8 mouse cellular contexts compared by ENCODE assay signal in the genomic region with DNA sequence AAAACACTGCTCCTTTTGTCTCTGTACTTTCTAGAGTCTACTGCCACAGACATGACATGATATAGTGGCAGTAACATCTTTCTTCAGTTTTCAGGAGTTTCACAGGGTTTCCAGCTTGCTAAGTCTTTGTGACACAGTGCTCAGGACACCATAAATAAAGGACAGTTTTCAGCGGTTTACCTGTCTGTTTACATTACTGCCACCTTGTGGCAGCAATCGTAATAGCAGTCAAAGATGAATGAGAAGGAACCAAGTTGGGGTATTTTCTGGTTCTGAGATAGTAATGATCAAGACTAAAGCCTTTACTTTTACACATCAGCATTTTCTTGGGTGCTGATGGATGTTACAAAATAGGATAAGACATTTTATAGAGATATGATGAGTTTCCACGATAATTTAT.
A peak's percentile ranks its signal among the peaks of the same experiment; 100 is the strongest.
DNase-seq lines count a peak whose midpoint lies in the region; ATAC-seq and TF ChIP-seq lines count a peak whose summit lies in the region.

No protein-coding gene starts in this region.

- H3K4me1 ChIP-seq in hindbrain, embryonic 10.5 days (replicated peaks) = no peaks in the 10 kb centered on the region
- no peaks in the 10 kb centered on the region for H3K4me1 ChIP-seq in hindbrain, embryonic 12.5 days

- CTCF ChIA-PET in Patski (lab: Charles Lee) = interaction anchor here (1.0 kb wide), 1 partner anchor 722 kb away, joined by 3 read pairs; no protein-coding TSS in a partner anchor

- POLR2A ChIA-PET in Patski (lab: Charles Lee) = no interaction called here

- no peaks in the 10 kb centered on the region for H3K9me3 ChIP-seq in hindbrain, embryonic 10.5 days
- no peaks in the 10 kb centered on the region for H3K9me3 ChIP-seq in hindbrain, embryonic 12.5 days (replicated peaks)

- peak; percentile 69 for TF ChIP-seq CTCF in Patski (IDR thresholded peaks at IDR 0.05)

- WGBS in hindbrain, embryonic 10.5 days = 5% methylated on average over 3 of the region's 3 CpGs
- 9% methylated on average over 3 of the region's 3 CpGs for WGBS in hindbrain, embryonic 12.5 days

- H3K4me3 ChIP-seq in hindbrain, embryonic 10.5 days = no peak overlapping the region
- H3K4me3 ChIP-seq in hindbrain, embryonic 12.5 days = no peak overlapping the region

- in situ Hi-C loops in Patski (cut with MboI; ENCODE audit: low pct_unique_long_range_greater_than_20kb) = loop anchor here (10.0 kb wide), 1 partner anchor 732 kb away; no protein-coding TSS in a partner anchor

- no peak overlapping the region for H3K9ac ChIP-seq in hindbrain, embryonic 12.5 days

- H3K4me2 ChIP-seq in hindbrain, embryonic 12.5 days (replicated peaks) = no peak overlapping the region

- DNase-seq in hindbrain, embryonic 10.5 days (ENCODE audit: low spot score) = peak; percentile 3
- DNase-seq in B cell, adult 2 months = peak; percentile 45 to 48
- DNase-seq in Patski (ENCODE audit: low read depth, low spot score) = peak; percentile 4
- peak; percentile 10 to 53 for DNase-seq in kidney, postnatal 4 days

- no peak overlapping the region for H3K27ac ChIP-seq in hindbrain, embryonic 10.5 days
- no peak overlapping the region for H3K27ac ChIP-seq in hindbrain, embryonic 12.5 days

- ATAC-seq in hindbrain, embryonic 12.5 days (ENCODE audit: low FRiP score) = no peak
- ATAC-seq in Patski = no peak
- ATAC-seq in common myeloid progenitor, adult 5-6 weeks (replicated peaks; ENCODE audit: low read depth, poor library complexity, severe bottlenecking) = peak; percentile 68; the same call in 1 of the 2 replicates
- ATAC-seq in megakaryocyte-erythroid progenitor cell, adult 5-6 weeks (replicated peaks; ENCODE audit: low FRiP score, low TSS enrichment, poor library complexity, severe bottlenecking) = 0 out of 2 replicates have a peak, but pooled peaks have one; percentile 70
- ATAC-seq in erythroid progenitor cell, adult 5-6 weeks (replicated peaks; ENCODE audit: low FRiP score, poor library complexity, severe bottlenecking) = no peak

- H3K36me3 ChIP-seq in hindbrain, embryonic 10.5 days = no peaks in the 10 kb centered on the region
- no peaks in the 10 kb centered on the region for H3K36me3 ChIP-seq in hindbrain, embryonic 12.5 days

- no peaks in the 10 kb centered on the region for H3K27me3 ChIP-seq in hindbrain, embryonic 10.5 days (ENCODE audit: insufficient read depth, poor library complexity, severe bottlenecking)
- no peaks in the 10 kb centered on the region for H3K27me3 ChIP-seq in hindbrain, embryonic 12.5 days
- H3K27me3 ChIP-seq in Patski = peaks cover 25% of the 10 kb centered on the region

Comparison
In these comparisons a context has a peak if more than half of its experiments do, and no peak if none do; other contexts are left out.
1. ATAC-seq: peak in common myeloid progenitor, adult 5-6 weeks (single experiment) and megakaryocyte-erythroid progenitor cell, adult 5-6 weeks (single experiment); none in hindbrain, embryonic 12.5 days (single experiment), Patski (single experiment) and erythroid progenitor cell, adult 5-6 weeks (single experiment).
2. Peak in every context shown above with its lines, with median percentiles within 50 percentile points of each other: DNase-seq.